Mouse (Mus musculus) mouse trophoblast stem cell (cell line): ENCODE measurements around the gene Ugt1a6a.
"Not testable (repeated sequence)": the region's sequence is repeated elsewhere in the genome, so short reads cannot be mapped to it uniquely, and the experiment has no call there.

Experiments used
- in situ Hi-C, 2 experiments: fragments of 300-500 bp; cut with MseI, MboI; formaldehyde crosslinking; loops; 2 replicates in 1 of 2; 3 replicates in 1 of 2; pipeline ENCODE4 v1.15.1; 2025

Gene Ugt1a6a

GRCm38 (mm10) chr1:88133908-88134456 lies 627 bp upstream of the Ugt1a6a start:
- in situ Hi-C loops, result loop anchor here in 1 of 2 experiments (25.0 kb wide), 1 partner anchor 153 kb away; the partner anchor contains the start of genes Hjurp and Trpm8

GRCm38 (mm10) chr1:88135229-88135904 lies 758 bp downstream of the Ugt1a6a start:
- in situ Hi-C loops, result loop anchor here in 1 of 2 experiments (25.0 kb wide), 1 partner anchor 152 kb away; the partner anchor contains the start of genes Hjurp and Trpm8

- in situ Hi-C loops, result loop anchor here in 1 of 2 experiments (25.0 kb wide), 1 partner anchor 151 kb away; the partner anchor contains the start of genes Hjurp and Trpm8
Measured at GRCm38 (mm10) chr1:88136646-88137045, 2.0 kb downstream of the Ugt1a6a start.

DNA sequence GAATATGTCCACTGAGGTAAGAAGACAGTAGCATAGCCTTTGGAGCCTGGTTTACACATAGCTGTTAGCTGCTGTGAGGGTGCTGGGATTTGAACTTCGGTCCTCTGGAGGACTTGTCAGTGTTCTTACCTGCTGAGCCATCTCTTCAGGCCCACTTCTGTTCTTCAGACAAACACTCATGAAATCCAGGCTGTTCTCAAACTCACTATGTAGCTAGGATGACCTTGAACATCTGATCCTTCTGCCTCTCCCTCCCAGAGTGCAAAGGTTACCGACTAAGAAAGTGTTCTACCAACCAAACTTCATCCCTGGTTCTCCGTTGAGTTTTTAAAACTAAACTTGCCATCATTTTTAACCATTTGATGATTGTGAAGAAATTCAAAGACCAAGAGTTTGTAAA lies 2.7 kb downstream of the Ugt1a6a start:
- in situ Hi-C loops, result loop anchor here in 1 of 2 experiments (25.0 kb wide), 1 partner anchor 150 kb away; the partner anchor contains the start of genes Hjurp and Trpm8

GRCm38 (mm10) chr1:88138145-88138544 lies 3.5 kb downstream of the Ugt1a6a start:
- in situ Hi-C loops, result loop anchor here in 1 of 2 experiments (25.0 kb wide), 1 partner anchor 149 kb away; the partner anchor contains the start of genes Hjurp and Trpm8

GRCm38 (mm10) chr1:88140492-88140891 lies 5.9 kb downstream of the Ugt1a6a start:
- in situ Hi-C loops, result loop anchor here in 1 of 2 experiments (25.0 kb wide), 1 partner anchor 147 kb away; the partner anchor contains the start of genes Hjurp and Trpm8

- in situ Hi-C loops, result loop anchor here in 1 of 2 experiments (25.0 kb wide), 1 partner anchor 143 kb away; the partner anchor contains the start of genes Hjurp and Trpm8
Measured at GRCm38 (mm10) chr1:88143966-88144675, 9.5 kb downstream of the Ugt1a6a start.

DNA sequence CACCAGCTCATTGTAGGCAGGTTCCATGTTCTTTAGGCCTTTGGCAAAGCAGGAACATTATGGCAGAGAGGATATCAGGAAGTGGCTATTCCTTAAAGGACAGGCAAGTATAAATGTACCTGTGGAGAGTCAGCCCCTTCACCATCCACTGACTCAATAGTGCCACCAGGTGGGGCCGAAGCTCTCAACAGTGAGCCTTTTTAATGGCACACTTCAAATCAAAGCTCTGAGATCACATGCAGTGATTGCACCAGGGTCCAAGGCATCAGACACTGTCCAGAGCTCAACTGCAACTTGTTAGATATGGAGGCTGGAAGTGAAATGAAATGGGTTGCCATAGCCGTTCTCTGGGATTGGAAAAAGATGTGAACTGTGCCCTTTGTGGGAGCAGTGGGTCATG lies 10.7 kb downstream of the Ugt1a6a start:
- in situ Hi-C loops, result loop anchor here in 1 of 2 experiments (25.0 kb wide), 1 partner anchor 142 kb away; the partner anchor contains the start of genes Hjurp and Trpm8

DNA sequence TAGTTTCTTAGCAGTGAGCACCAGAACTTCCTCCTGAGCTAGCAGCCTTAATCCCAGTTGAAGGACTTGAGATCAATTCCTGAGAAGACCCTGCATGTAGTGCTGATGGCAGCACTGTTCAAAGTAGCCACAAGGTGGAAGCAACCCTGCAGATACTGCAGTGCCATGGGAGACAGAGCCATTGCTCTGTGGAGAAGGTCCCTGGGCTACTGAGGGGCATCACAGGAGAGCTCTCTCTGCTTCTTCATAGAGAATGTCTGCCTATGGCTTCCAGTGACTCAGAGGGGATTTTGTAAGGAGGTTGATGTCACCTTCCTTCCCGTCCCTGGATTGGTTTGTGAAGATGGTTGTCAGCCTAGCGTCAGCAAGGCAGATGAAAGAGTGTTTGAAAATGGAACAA lies 15.5 kb downstream of the Ugt1a6a start:
- in situ Hi-C loops, result loop anchor here in 1 of 2 experiments (5.0 kb wide), 1 partner anchor 137 kb away; no protein-coding TSS in a partner anchor

- in situ Hi-C loops, result no loop called here
Measured at GRCm38 (mm10) chr1:88158430-88158829, 23.8 kb downstream of the Ugt1a6a start.

DNA sequence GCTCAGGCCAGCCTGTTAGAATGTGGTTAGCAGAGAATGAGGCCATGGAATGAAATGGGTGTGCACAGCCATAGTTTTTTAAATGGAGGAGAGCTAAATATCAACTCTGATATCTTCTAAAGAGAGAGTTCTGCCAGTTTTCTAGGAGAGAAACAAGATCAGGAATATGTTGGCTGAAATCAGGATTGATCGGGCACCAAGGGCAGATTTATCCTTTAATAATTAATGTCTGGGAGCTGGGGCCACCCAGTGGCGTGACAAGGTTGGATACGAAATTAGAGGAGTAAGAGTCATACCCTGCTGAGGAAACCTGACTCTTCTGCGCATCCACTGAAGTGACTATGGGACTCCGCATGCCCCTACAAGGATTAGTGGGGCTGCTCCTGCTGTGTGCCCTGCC lies 31.1 kb downstream of the Ugt1a6a start, which contains the start of gene Ugt1a5:
Gene Ugt1a5 (plus strand): TSS at position 302 of the 400 bp plus-strand sequence.
- in situ Hi-C loops, result no loop called here

- in situ Hi-C loops, result not testable (repeated sequence)
Measured at GRCm38 (mm10) chr1:88172190-88172589, 37.6 kb downstream of the Ugt1a6a start.

DNA sequence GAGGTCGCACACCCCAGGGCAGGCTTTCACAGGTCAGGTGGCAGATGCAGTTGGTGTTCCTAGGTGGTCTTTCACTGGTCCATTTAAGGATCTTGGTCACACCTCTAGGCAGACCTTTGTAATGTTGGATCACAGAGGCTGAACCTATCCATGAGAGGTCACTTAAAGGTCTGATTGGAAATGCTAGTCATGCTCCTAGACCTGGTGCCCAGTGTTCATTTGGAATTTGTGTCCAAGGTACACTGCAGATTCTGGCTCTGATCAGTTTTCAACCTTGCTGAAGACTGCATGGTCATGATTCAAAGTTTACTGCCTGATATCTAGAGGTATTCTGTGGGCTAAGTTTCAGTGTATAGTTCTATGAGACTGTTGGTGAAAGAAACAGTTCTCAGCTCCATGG lies 45.0 kb downstream of the Ugt1a6a start:
- in situ Hi-C loops, result loop anchor here (25.0 kb wide), 2 partner anchors 233 to 642 kb away; partner anchors contain the start of gene Spp2 (in 1 of the 2)

- in situ Hi-C loops, result loop anchor here (25.0 kb wide), 2 partner anchors 226 to 649 kb away; partner anchors contain the start of gene Spp2 (in 1 of the 2)
Measured at GRCm38 (mm10) chr1:88186325-88186935, 51.8 kb downstream of the Ugt1a6a start.

DNA sequence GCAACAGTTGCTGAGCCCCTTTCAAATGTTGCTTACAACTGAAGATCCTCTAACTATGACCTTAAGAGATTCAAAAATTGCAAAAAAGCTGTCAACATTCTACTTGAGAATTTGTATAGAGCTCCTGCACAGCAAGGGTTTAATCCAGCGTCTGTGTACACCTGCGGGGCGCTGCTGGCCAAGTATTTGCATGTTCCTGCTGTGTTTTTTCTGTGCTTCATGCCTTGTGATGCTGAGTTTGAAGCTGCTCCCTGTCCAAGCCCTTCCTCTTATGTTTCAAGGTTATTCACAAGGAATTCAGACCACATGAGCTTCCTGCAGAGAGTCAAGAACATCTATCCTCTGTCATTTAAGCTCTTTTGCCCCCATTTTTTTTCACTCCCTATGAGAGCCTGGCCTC lies 57.5 kb downstream of the Ugt1a6a start:
- in situ Hi-C loops, result loop anchor here (25.0 kb wide), 2 partner anchors 220 to 655 kb away; partner anchors contain the start of gene Spp2 (in 1 of the 2)

GRCm38 (mm10) chr1:88195687-88196086 lies 61.1 kb downstream of the Ugt1a6a start:
- in situ Hi-C loops, result loop anchor here (25.0 kb wide), 2 partner anchors 217 to 658 kb away; partner anchors contain the start of gene Spp2 (in 1 of the 2)

GRCm38 (mm10) chr1:88197443-88197842 lies 62.8 kb downstream of the Ugt1a6a start:
- in situ Hi-C loops, result loop anchor here (25.0 kb wide), 2 partner anchors 215 to 660 kb away; partner anchors contain the start of gene Spp2 (in 1 of the 2)

- in situ Hi-C loops, result loop anchor here (25.0 kb wide), 2 partner anchors 212 to 663 kb away; partner anchors contain the start of gene Spp2 (in 1 of the 2)
Measured at GRCm38 (mm10) chr1:88199996-88200395, 65.4 kb downstream of the Ugt1a6a start.

- in situ Hi-C loops, result no loop called here
Measured at GRCm38 (mm10) chr1:88200456-88200855, 65.8 kb downstream of the Ugt1a6a start, which contains the start of gene Ugt1a2. TSS of gene Ugt1a2 (plus strand) at chr1:88200601.

DNA sequence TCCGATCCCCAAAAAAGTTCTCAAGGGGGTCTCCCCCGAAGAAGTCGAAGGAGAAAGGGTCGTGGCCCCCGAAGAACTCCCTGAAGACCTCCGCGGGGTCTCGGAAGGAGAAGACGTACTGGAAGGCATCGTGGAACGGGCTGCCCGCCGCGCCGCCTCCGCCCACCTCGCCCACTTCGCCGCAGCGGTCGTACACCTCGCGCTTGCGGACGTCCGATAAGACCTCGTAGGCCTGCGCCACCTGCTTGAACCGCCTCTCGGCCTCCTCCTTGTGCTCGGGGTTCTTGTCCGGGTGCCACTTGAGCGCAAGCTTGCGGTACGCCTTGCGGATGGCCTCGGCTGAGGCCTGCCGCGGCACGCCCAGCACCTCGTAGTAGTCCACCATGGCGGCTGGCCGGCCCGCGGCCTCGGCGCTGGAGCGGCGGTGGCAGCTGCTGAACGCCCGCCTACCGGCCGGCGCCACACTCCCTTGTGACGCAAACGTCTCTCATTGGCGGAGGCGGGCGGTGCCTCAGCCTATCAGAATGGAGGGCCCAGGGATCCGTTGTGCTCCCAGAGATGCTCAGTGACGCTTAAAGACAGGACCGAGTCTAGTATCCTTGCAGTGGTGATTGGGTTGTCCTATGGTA lies 70.8 kb downstream of the Ugt1a6a start, which contains the start of gene Dnajb3:
Gene Dnajb3 (minus strand): TSS at position 489 of the 629 bp plus-strand sequence.
- in situ Hi-C loops, result no loop called here
